Mouse (Mus musculus): Measurements from ENCODE around the gene E2f4. TPM values are rescaled to one million over a fixed set of nuclear protein-coding genes. Genes with fewer than 3 reads are reported as not detected.

Gene E2f4
- 474 and 475 TPM in 2 replicates for polyA plus RNA-seq (2012; rRNA removed)

- under 1% methylated on average over 58 of the region's 58 CpGs for WGBS
- Histone ChIP-seq H3K4me1 (replicated peaks; ENCODE audit: control insufficient read depth, insufficient read depth, low read length) (peaks cover 32% of the 10 kb centered on the region), H3K27ac (ENCODE audit: control insufficient read depth, insufficient read depth, low read length) (peak within 1 kb of the TSS; percentile 92), H3K36me3 (ENCODE audit: control insufficient read depth, insufficient read depth, low read length) (peaks cover 27% of the 10 kb centered on the region), H3K4me3 (ENCODE audit: control insufficient read depth, insufficient read depth, low read length) (peak within 1 kb of the TSS; percentile 86), H3K27me3 (ENCODE audit: control insufficient read depth, insufficient read depth, low read length) (no peaks in the 10 kb centered on the region)
- peak; percentile 89 for DNase-seq
- TF ChIP-seq POLR2A (IDR thresholded peaks at IDR 0.05; ENCODE audit: control insufficient read depth, extremely low read depth, insufficient read depth, low read length, poor library complexity) (peak; percentile 82), CTCF (IDR thresholded peaks at IDR 0.05; ENCODE audit: borderline replicate concordance, control insufficient read depth, extremely low read depth, insufficient read depth, low read length, poor library complexity) (no peak)
These were observed at the start of gene E2f4 for GRCm38 (mm10) chr8:105297511-105298192. TSS of gene E2f4 (plus strand) at chr8:105297663.

DNA sequence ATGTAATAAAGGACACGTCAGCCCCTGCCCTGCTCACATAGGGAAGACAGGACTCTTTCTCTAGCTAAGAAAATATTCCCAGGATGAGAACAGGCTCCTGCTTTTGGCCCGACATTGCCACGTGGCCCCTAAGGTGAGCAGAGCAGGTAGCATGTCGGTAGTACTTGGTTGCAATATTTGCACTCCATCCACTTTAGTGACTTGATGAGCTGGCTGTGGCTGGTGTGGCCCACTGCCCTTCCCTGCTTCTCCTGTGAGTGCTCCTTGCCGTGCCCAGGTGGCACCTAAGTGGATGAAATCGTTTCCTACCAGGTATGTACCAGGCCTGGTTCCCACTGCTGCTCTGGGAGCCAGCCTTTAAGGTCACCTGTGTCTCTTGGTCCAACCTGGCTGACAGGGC lies 45.5 kb upstream of the E2f4 start:
- TF ChIP-seq POLR2A (IDR thresholded peaks at IDR 0.05; ENCODE audit: control insufficient read depth, extremely low read depth, insufficient read depth, low read length, poor library complexity) (no peak), CTCF (IDR thresholded peaks at IDR 0.05; ENCODE audit: borderline replicate concordance, control insufficient read depth, extremely low read depth, insufficient read depth, low read length, poor library complexity) (no peak)
- peaks cover 13% of the 10 kb centered on the region for H3K4me1 ChIP-seq (replicated peaks; ENCODE audit: control insufficient read depth, insufficient read depth, low read length)
- no peaks in the 10 kb centered on the region for H3K27me3 ChIP-seq (ENCODE audit: control insufficient read depth, insufficient read depth, low read length)
- peaks cover 22% of the 10 kb centered on the region for H3K36me3 ChIP-seq (ENCODE audit: control insufficient read depth, insufficient read depth, low read length)
- no peak for DNase-seq
- 93% methylated on average over 6 of the region's 6 CpGs for WGBS
- no peak overlapping the region for H3K27ac ChIP-seq (ENCODE audit: control insufficient read depth, insufficient read depth, low read length)
- H3K4me3 ChIP-seq (ENCODE audit: control insufficient read depth, insufficient read depth, low read length), result no peak overlapping the region

- H3K27me3 ChIP-seq (ENCODE audit: control insufficient read depth, insufficient read depth, low read length), result no peaks in the 10 kb centered on the region
- no peak for DNase-seq
- H3K4me3 ChIP-seq (ENCODE audit: control insufficient read depth, insufficient read depth, low read length), result no peak overlapping the region
- TF ChIP-seq CTCF (IDR thresholded peaks at IDR 0.05; ENCODE audit: borderline replicate concordance, control insufficient read depth, extremely low read depth, insufficient read depth, low read length, poor library complexity) (no peak), POLR2A (IDR thresholded peaks at IDR 0.05; ENCODE audit: control insufficient read depth, extremely low read depth, insufficient read depth, low read length, poor library complexity) (no peak)
- no peak overlapping the region for H3K27ac ChIP-seq (ENCODE audit: control insufficient read depth, insufficient read depth, low read length)
- 92% methylated on average over 10 of the region's 10 CpGs for whole genome bisulfite sequencing
- peaks cover 13% of the 10 kb centered on the region for H3K4me1 ChIP-seq (replicated peaks; ENCODE audit: control insufficient read depth, insufficient read depth, low read length)
- peaks cover 18% of the 10 kb centered on the region for H3K36me3 ChIP-seq (ENCODE audit: control insufficient read depth, insufficient read depth, low read length)
These were observed 44.6 kb upstream of the E2f4 start for GRCm38 (mm10) chr8:105252680-105253537.

DNA sequence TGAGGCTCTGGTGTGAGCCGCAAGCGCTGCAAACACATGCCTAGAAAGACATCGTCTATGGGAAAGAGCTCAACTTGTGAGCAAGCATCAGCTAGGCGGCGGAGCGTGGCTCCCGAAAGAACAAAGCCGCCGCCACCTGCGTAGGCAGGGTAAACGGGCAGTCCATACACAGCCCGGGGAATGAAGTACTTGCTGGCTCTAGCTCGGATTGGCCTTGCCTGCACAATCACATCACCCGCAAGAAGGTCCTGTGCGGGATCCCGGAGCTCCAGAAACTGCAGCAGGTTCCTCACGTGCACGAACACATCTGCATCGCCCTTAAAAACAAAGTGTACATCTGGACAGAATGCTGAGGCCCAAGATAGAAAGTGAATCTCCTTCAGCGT lies 43.7 kb upstream of the E2f4 start:
- peaks cover 13% of the 10 kb centered on the region for H3K4me1 ChIP-seq (replicated peaks; ENCODE audit: control insufficient read depth, insufficient read depth, low read length)
- peaks cover 10% of the 10 kb centered on the region for H3K36me3 ChIP-seq (ENCODE audit: control insufficient read depth, insufficient read depth, low read length)
- H3K27me3 ChIP-seq (ENCODE audit: control insufficient read depth, insufficient read depth, low read length), result no peaks in the 10 kb centered on the region
- no peak overlapping the region for H3K27ac ChIP-seq (ENCODE audit: control insufficient read depth, insufficient read depth, low read length)
- peak; percentile 27 for DNase-seq
- 70% methylated on average over 20 of the region's 20 CpGs for WGBS
- H3K4me3 ChIP-seq (ENCODE audit: control insufficient read depth, insufficient read depth, low read length), result no peak overlapping the region
- TF ChIP-seq CTCF (IDR thresholded peaks at IDR 0.05; ENCODE audit: borderline replicate concordance, control insufficient read depth, extremely low read depth, insufficient read depth, low read length, poor library complexity) (no peak), POLR2A (IDR thresholded peaks at IDR 0.05; ENCODE audit: control insufficient read depth, extremely low read depth, insufficient read depth, low read length, poor library complexity) (no peak)

DNA sequence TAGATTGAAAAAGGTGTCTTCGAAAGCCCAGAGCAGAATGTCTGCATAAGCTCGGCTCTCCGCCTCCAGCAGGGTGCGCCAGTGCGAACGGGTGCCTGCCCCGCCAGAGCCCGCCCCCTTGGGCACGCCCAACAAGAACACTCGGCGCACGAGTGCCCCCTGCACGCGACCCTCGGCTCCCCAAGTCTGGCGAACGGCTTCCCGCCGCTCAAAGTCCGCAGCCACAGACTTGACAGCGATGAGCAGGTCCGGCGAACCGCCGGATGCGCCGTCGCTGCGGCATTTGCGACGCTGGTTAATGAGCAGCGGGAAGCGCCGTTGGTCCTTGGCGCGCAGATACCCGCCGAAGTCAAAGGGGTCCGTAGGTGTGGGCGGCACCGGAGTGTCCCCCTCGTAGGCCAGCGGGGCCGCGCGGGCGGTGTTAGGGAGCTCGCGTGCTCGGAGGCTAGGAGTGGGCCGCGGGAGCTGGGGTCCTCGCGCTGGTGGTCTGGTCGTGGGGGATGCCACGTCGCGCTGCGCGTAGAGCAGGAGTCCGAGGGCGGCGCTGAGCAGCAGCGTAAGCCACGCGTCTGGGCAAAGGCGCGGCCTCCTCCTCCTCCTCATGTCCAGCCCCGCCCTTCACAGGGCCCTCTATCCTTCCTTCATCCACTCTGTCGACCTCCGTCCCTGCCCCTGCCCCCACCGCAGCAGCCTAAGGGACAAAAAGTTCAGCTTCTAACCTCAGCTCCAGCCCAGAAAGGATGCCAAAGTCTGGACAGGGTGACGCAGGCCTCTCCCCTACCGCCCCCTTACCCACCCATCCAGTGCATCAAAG lies 43.1 kb upstream of the E2f4 start:
- under 1% methylated on average over 74 of the region's 74 CpGs for WGBS
- peak; percentile 57; the same call in 1 of the 2 replicates for TF ChIP-seq POLR2A (IDR thresholded peaks at IDR 0.05; ENCODE audit: control insufficient read depth, extremely low read depth, insufficient read depth, low read length, poor library complexity)
- peak; percentile 86 for TF ChIP-seq CTCF (IDR thresholded peaks at IDR 0.05; ENCODE audit: borderline replicate concordance, control insufficient read depth, extremely low read depth, insufficient read depth, low read length, poor library complexity)
- no peak overlapping the region for H3K27ac ChIP-seq (ENCODE audit: control insufficient read depth, insufficient read depth, low read length)
- peaks cover 4% of the 10 kb centered on the region; the same call in 1 of the 2 replicates for H3K36me3 ChIP-seq (ENCODE audit: control insufficient read depth, insufficient read depth, low read length)
- H3K4me3 ChIP-seq (ENCODE audit: control insufficient read depth, insufficient read depth, low read length), result peak overlapping the region; percentile 57
- H3K27me3 ChIP-seq (ENCODE audit: control insufficient read depth, insufficient read depth, low read length), result no peaks in the 10 kb centered on the region
- peaks cover 18% of the 10 kb centered on the region for H3K4me1 ChIP-seq (replicated peaks; ENCODE audit: control insufficient read depth, insufficient read depth, low read length)
- DNase-seq, result peak; percentile 98

DNA sequence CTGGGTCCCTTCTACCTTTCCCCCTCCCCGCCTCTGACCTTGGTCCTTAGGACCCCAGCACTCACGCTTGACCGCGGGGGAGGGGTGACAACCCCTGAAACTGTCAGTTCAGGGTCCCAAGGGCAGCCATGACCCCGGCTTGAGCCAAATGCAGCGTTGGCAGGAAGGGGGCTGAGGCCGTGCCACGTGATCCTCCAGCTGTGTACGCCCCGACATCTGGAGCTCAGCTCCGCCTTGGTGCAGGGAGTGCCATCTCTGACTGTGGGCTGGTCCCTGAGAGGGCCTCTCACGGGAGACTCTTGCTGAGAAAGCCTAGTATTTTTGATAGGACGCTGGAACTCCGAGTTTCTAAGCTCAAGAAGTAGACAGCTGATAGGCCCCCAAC lies 42.5 kb upstream of the E2f4 start, which contains the start of gene B3gnt9:
B3gnt9 (minus strand) TSS at position 188 of the 385 bp plus-strand sequence.
- Histone ChIP-seq H3K27me3 (ENCODE audit: control insufficient read depth, insufficient read depth, low read length) (no peaks in the 10 kb centered on the region), H3K36me3 (ENCODE audit: control insufficient read depth, insufficient read depth, low read length) (peaks cover 3% of the 10 kb centered on the region; the same call in 1 of the 2 replicates), H3K4me1 (replicated peaks; ENCODE audit: control insufficient read depth, insufficient read depth, low read length) (peaks cover 23% of the 10 kb centered on the region), H3K4me3 (ENCODE audit: control insufficient read depth, insufficient read depth, low read length) (peak within 1 kb of the TSS; percentile 57), H3K27ac (ENCODE audit: control insufficient read depth, insufficient read depth, low read length) (peak within 1 kb of the TSS; percentile 13; the same call in 1 of the 2 replicates)
- DNase-seq, result peak; percentile 76
- 1% methylated on average over 14 of the region's 14 CpGs for WGBS
- no peak for TF ChIP-seq CTCF (IDR thresholded peaks at IDR 0.05; ENCODE audit: borderline replicate concordance, control insufficient read depth, extremely low read depth, insufficient read depth, low read length, poor library complexity)
- 0 out of 2 replicates have a peak, but pooled peaks have one; percentile 19 for TF ChIP-seq POLR2A (IDR thresholded peaks at IDR 0.05; ENCODE audit: control insufficient read depth, extremely low read depth, insufficient read depth, low read length, poor library complexity)

All from thymus, adult 2 months (tissue).